Mouse (Mus musculus): ENCODE data around the gene Lingo2.

Lingo2 gene

GRCm38 (mm10) chr4:36951150-36951954, at the start of gene Lingo2:
TSS of gene Lingo2 (minus strand) at chr4:36951747.
- DNase-seq, result no peak

GRCm38 (mm10) chr4:36973358-36973757, 21.8 kb upstream of the Lingo2 start:
- no peak for DNase-seq

- no peak for DNase-seq
These were observed 1.2 kb upstream of the Lingo2 start for GRCm38 (mm10) chr4:36952431-36953429.

DNA sequence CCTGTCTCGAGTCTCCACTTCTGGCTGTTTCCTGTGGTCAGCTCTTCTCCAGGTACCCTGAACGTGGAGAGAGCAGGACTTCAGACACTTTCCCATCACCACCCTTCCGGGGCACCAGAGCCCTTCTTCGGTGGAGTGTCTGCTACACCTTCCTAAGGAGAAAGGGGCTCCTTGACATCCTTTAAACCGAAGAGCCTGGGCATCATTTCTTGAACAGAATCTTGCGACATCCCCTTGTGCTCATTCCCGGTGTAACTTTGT, 338 bp upstream of the Lingo2 start:
- DNase-seq, result no peak

GRCm38 (mm10) chr4:36950790-36951149, 777 bp downstream of the Lingo2 start:
- DNase-seq, result no peak

DNA sequence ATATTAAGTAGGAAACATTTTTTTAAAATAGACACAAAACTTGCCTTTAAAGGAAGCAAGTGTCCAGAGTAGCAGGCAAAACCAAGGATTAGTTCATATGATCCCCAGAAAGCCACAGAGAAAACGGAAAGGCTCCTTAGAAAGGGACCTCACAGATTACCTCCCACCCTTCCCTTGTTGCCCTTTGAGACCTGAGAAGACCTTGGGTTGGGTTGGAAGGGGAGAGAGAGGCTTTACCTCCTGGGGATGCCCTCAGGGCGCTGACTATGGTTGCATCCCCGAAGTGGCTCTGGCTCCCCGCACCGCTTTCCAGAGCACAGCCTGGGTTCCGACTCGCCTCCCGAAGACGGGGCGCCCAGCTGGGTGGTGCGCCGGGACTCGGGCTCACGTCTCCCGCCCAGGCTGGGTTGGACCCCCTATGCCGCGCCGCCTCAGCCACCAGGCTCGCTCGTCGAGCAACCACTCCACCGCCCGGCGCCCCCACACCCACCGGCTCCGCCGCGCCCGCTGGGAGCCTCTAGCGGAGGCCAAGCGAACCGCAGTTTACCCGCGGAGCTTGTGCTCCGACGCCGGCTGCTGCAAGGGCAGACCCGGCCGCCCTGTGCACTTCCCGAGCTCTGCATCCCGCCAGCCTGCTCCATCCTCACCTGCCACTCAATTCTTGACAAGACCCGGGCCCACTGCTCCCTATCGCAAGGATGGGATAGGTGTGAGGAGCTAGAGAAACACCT, 1.4 kb downstream of the Lingo2 start:
- peak; percentile 1 for DNase-seq

- peak; percentile 8 for DNase-seq
These were observed 60.7 kb downstream of the Lingo2 start for GRCm38 (mm10) chr4:36890810-36891209.

GRCm38 (mm10) chr4:36890365-36890764, 61.2 kb downstream of the Lingo2 start:
- DNase-seq, result no peak

DNA sequence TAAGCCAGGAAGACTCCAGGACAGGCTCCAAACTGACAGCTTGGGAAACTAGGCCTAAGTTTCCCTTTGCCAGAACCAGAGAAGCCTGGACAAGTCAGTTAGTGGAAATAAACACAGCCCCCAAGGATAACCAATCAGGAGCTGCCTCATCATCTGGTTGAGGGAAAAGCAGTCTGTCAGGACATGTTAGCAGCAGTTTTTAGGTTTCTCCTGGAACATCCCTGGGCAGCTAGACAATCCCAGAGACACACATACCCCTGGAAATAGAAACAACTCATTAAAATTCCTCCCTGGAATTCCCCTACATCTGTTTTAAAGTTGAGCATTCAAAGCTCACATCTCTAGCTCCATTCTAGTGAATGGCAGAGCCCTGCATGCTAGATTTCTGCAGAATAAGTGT, 76.8 kb downstream of the Lingo2 start:
- DNase-seq, result no peak

DNA sequence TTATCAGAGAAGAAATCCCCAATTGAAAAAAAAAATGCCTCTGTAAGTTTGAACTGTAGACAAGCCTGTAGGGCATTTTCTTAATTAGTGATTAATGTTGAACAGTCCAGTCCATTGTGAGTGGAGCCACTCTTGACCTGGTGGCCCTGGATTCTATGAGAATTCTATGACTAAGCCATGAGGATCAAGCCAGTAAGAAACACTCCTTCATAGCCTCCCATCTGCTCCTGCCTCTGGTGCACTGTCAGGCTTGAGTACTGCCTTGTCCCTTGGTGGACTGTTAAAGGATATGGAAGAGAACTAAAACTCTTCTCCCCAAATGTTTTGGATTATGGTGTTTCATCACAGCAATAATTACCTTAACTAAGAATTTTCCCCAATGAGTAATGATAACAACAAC, 126.6 kb downstream of the Lingo2 start:
- DNase-seq, result no peak

- no peak for DNase-seq
These were observed 129.6 kb downstream of the Lingo2 start for GRCm38 (mm10) chr4:36821914-36822313.

- no peak for DNase-seq
These were observed 176.5 kb downstream of the Lingo2 start for GRCm38 (mm10) chr4:36775088-36775487.

- no peak for DNase-seq
These were observed 220.9 kb downstream of the Lingo2 start for GRCm38 (mm10) chr4:36730691-36731090.

GRCm38 (mm10) chr4:36716411-36716810, 235.1 kb downstream of the Lingo2 start:
- DNase-seq, result no peak

DNA sequence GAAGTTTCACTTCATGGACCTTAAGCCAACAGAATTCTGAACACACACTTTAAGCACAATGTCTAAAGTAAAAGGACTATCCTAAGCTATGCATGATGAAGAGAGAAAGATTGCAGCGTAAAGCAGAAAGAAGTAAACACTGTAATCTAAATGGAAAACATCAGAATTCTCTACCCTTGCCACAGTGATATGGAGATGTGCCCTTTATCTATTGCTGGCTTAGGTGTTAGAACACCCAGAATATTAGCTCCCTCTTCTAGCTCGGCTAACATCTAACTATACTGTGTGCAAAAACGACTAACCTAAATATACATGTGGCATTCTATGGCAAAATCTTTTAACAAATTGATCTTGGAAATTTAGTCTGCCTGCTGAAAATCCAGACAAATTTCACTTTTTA, 252.7 kb downstream of the Lingo2 start:
- DNase-seq, result no peak

DNA sequence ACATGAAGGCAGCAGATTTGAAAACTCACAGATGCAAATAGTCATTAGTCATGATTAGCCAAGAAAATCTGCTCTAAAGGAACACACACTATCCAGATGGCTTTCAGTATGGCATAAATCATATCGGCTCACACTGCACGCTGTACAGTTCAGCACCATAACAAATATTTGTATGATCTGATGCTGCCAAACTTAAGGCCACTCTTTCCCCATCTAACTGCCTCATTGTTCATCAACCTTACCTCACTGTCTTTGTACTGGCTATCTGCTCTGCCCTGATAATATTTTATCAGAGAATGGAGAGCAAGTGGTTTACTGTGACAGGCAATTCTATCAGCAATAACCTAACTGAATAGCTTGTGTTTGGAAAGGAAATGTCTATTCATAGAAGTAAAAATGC, 254.7 kb downstream of the Lingo2 start:
- no peak for DNase-seq

DNA sequence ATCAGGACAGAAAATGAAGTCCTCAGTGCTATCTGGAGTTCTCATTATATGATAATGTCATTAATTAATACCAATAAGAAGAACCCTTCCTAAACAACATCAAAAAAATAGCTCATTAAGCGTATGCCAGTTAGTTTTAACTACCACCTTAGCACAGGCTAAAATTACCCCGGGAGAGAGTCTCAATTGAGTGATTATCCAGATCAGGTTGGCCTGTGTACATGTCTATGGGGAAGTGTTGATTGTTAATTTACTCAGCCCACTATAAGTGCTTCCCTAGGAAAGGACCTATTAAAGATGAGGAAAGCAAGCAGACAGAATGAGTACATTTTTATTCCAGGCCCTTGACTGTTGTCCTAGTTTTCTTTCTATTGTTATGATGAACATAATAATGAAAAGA, 291.6 kb downstream of the Lingo2 start:
- no peak for DNase-seq

DNA sequence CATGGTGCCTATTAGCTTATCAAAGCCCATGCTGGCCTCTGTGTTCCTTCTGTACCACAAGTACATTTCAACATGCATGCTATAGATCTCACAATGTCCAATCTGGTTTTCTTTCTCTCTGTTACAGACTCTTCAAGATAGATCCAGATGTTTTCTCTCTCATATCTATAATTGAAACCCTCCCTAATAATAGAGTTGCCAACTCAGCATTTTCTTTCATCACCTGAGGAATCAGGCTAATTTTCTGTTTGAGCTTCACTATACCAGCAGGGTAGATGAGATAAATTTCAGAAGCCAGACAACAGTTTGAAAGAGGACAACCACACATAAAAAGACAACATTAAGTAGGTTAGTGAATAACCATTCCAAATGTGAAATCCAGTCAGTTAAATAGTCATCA, 303.8 kb downstream of the Lingo2 start:
- no peak for DNase-seq

DNA sequence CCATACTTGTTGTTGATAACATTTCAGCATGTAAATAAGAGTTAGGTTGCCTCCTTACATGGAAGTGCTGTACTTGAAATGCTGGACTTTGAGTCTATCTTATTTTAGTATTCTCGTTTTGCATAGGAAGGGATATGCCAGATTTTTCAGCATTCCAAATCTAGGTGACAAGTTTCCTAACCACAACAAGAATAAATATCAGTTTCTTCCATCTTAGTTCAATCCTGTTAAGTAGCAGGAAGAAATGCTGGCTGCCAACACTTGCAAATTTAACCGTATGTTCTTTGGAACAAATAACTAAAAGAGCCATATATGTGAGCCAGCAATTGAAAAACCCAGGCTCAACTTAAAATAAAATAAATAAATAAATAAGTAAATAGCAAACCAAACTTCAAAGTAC, 315.9 kb downstream of the Lingo2 start:
- no peak for DNase-seq

GRCm38 (mm10) chr4:36576801-36577200, 374.7 kb downstream of the Lingo2 start:
- DNase-seq, result no peak

DNA sequence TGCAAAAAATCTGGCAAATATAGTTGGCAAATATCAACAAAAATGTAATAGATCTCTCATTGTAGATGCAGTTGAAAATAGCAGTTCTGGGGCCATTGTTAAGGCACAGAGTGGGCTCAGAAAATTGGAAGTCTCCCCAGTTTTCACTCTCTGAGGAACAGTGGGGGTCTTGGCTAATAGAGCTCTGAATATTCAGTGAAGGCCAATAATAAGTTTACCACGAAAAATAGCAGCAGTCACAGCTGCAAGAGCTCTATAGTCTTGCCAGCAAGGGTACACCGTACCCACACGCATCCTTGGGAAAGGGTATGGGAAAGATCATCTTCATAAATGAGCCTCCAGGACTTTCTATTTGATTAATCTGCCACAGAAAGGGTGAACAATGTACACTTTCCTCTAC, 375.3 kb downstream of the Lingo2 start:
- DNase-seq, result no peak

GRCm38 (mm10) chr4:36566544-36566943, 385.0 kb downstream of the Lingo2 start:
- DNase-seq, result no peak

DNA sequence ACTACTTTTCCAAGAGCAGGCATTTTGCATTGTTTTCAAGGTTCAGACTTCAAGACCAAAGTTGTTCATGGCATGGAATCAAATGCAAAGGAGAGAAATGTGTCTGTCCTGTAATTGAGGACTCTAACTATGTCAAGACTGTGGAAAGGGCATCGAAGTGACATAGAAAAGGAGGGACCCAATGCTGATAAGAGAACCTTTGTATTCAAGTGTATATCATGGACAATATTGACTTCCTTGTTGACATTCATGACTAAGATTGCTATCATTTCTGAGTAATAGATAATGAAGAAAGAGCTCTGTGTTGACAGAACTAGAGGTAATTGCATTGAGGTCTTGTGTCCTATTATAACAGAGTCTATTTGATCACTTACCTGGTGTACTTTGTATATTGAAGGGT, 390.6 kb downstream of the Lingo2 start:
- DNase-seq, result no peak
